Mouse (Mus musculus): Measurements from ENCODE around the gene Aldh2. TPM values are rescaled to one million over a fixed set of nuclear protein-coding genes. Genes with fewer than 3 reads are reported as not detected.
A peak's percentile ranks its signal among the peaks of the same experiment; 100 is the strongest.

The Aldh2 gene
- polyA plus RNA-seq, 1 experiment from 2014 or later = 224 TPM

DNA sequence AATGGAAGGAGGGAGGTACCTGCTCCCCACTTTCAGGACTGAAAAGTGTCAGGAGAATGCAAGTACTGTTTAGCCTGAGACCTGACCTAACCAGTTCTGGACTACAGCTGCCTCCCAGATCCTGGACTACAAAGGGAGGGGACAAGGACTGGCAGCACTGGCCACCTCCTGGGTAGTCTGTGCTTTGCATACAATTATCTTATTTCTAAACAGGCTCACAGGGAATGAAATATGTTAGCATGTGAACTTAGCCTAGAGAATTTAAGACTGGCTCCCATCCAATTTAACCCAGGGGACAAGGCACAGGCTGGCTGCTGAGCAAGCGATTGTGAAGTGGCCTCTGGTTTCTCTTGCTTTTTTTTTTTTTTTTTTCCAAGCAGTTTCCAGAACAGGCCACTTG, 22.8 kb downstream of the Aldh2 start:
- Histone ChIP-seq H3K36me3 (ENCODE audit: control insufficient read depth, insufficient read depth, low read length) (no peaks in the 10 kb centered on the region), H3K4me1 (ENCODE audit: control insufficient read depth, insufficient read depth, low read length) (no peaks in the 10 kb centered on the region), H3K9me3 (replicated peaks; ENCODE audit: control insufficient read depth, low read length) (no peaks in the 10 kb centered on the region), H3K9ac (ENCODE audit: low read length) (no peak overlapping the region), H3K4me3 (replicated peaks; ENCODE audit: low read length) (no peak overlapping the region), H3K4me2 (ENCODE audit: low read depth, low read length) (no peak overlapping the region), H3K27ac (ENCODE audit: low read length) (no peak overlapping the region), H3K27me3 (ENCODE audit: control insufficient read depth, insufficient read depth, low read length) (no peaks in the 10 kb centered on the region)
- no peak for ATAC-seq (ENCODE audit: insufficient read depth, low FRiP score)
- 44% methylated on average over 1 of the region's 1 CpGs for WGBS

DNA sequence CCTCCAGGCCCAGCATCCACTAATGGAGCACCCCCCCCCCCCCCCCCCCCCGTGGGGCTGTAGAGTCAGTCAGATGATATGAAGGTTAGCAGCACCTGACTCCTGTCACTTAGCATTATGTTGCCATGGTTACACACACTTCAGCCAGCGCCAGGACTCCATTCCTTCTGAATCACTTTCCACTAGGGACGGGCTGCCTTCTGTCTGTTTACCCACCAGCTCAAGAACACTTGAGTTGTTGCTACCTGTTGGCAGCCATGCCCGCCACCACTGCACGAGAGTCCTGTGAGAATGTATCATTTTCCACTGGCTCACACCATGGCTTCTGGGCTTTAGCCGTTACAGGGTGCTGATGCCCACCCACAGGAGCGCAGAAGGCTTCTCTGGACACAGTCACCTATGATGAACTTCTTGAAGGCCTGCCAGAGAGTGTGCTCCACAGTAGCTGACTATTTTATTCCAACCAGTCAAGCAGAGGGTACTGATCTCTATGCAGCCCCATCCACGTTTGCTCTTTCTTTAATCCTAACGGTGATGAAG, 23.7 kb downstream of the Aldh2 start:
- no peak overlapping the region for H3K27ac ChIP-seq (ENCODE audit: low read length)
- H3K36me3 ChIP-seq (ENCODE audit: control insufficient read depth, insufficient read depth, low read length) = no peaks in the 10 kb centered on the region
- no peak for ATAC-seq (ENCODE audit: insufficient read depth, low FRiP score)
- no peak overlapping the region for H3K4me3 ChIP-seq (replicated peaks; ENCODE audit: low read length)
- no peak overlapping the region for H3K4me2 ChIP-seq (ENCODE audit: low read depth, low read length)
- WGBS = 73% methylated on average over 8 of the region's 9 CpGs
- no peak overlapping the region for H3K9ac ChIP-seq (ENCODE audit: low read length)
- no peaks in the 10 kb centered on the region for H3K9me3 ChIP-seq (replicated peaks; ENCODE audit: control insufficient read depth, low read length)
- H3K27me3 ChIP-seq (ENCODE audit: control insufficient read depth, insufficient read depth, low read length) = no peaks in the 10 kb centered on the region
- no peaks in the 10 kb centered on the region for H3K4me1 ChIP-seq (ENCODE audit: control insufficient read depth, insufficient read depth, low read length)

DNA sequence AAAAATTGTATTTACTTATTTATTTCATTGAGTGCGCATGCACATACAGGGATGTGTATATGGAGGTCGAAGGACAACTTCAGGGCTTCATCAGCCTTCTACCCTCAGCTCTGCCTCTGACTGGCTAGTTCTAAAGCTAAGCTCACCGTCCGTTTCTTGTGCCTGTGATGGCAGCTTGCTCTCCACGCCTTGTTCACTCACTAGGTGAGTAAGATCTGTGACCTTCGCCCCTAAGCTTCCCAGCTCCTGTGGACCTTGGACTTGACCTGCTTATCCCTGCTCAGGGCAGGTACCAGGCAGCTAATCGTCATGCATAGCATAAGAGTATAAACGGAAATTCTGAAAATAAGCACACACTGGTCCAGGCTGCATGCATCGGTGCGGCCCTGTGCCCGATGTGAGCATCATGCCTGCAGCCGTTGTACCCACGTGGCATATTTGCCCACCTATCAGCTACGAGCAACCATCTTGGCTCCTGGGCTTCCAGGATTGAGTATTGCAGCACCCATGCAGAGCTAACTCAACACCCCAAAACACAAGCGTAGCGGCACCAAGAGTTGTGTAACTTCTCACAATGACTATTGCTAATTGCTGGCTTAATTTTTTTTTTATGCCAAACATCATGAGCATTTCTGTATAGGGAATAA, 27.5 kb downstream of the Aldh2 start:
- Histone ChIP-seq H3K4me3 (replicated peaks; ENCODE audit: low read length) (no peak overlapping the region), H3K27ac (ENCODE audit: low read length) (no peak overlapping the region), H3K27me3 (ENCODE audit: control insufficient read depth, insufficient read depth, low read length) (no peaks in the 10 kb centered on the region), H3K4me1 (ENCODE audit: control insufficient read depth, insufficient read depth, low read length) (0 out of 2 replicates have a peak, but pooled peaks cover 4% of the 10 kb centered on the region), H3K4me2 (ENCODE audit: low read depth, low read length) (no peak overlapping the region), H3K9ac (ENCODE audit: low read length) (no peak overlapping the region), H3K36me3 (ENCODE audit: control insufficient read depth, insufficient read depth, low read length) (no peaks in the 10 kb centered on the region), H3K9me3 (replicated peaks; ENCODE audit: control insufficient read depth, low read length) (no peaks in the 10 kb centered on the region)
- peak; percentile 55; the same call in 1 of the 2 replicates for ATAC-seq (ENCODE audit: insufficient read depth, low FRiP score)
- WGBS = 84% methylated on average over 16 of the region's 16 CpGs

DNA sequence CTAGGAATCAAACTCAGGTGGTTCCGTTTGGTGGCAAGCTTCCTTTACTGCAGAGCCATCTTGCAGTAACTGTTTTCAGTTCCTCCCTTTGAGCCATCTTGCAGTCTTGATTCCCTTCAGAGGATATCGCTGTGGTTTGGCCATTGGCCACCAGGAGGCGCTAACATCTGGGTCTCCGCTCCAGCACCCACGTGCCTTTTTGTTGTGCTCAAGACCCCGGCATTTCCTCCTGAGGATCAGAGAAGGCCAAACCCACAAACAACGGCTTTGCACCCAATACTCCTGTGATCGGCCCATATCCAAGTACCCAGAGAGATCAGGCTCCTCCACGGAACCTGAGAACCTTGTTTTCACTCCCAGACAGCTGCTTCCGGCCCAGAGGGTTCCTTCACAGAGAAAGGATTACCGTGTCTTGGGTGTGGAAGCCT, 29.1 kb downstream of the Aldh2 start:
- Histone ChIP-seq H3K9ac (ENCODE audit: low read length) (peak overlapping the region; percentile 55; the same call in 1 of the 2 replicates), H3K4me3 (replicated peaks; ENCODE audit: low read length) (peak overlapping the region; percentile 28), H3K9me3 (replicated peaks; ENCODE audit: control insufficient read depth, low read length) (no peaks in the 10 kb centered on the region), H3K36me3 (ENCODE audit: control insufficient read depth, insufficient read depth, low read length) (no peaks in the 10 kb centered on the region), H3K27ac (ENCODE audit: low read length) (no peak overlapping the region), H3K27me3 (ENCODE audit: control insufficient read depth, insufficient read depth, low read length) (no peaks in the 10 kb centered on the region), H3K4me1 (ENCODE audit: control insufficient read depth, insufficient read depth, low read length) (0 out of 2 replicates have a peak, but pooled peaks cover 4% of the 10 kb centered on the region), H3K4me2 (ENCODE audit: low read depth, low read length) (peak overlapping the region; percentile 52)
- ATAC-seq (ENCODE audit: insufficient read depth, low FRiP score) = peak; percentile 22; the same call in 1 of the 2 replicates
- 10% methylated on average over 11 of the region's 11 CpGs for WGBS

DNA sequence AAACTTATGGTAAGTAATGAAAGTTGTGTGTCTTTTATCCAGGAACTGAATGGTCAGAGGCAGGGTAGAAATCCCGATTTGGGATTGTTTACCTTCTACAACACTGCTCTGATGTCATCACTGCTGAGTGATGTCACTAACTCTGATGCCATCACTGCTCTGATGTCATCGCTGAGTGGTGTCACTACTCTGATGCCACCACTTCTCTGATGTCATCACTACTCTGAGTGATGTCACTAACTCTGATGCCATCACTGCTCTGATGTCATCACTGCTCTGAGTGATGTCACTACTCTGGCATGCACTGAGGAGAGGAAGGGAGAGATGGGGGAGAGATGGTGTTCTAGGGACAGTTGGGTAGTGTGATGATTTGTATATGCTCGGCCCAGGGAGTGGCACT, 31.2 kb downstream of the Aldh2 start:
- H3K27ac ChIP-seq (ENCODE audit: low read length) = no peak overlapping the region
- 77% methylated on average over 3 of the region's 3 CpGs for WGBS

DNA sequence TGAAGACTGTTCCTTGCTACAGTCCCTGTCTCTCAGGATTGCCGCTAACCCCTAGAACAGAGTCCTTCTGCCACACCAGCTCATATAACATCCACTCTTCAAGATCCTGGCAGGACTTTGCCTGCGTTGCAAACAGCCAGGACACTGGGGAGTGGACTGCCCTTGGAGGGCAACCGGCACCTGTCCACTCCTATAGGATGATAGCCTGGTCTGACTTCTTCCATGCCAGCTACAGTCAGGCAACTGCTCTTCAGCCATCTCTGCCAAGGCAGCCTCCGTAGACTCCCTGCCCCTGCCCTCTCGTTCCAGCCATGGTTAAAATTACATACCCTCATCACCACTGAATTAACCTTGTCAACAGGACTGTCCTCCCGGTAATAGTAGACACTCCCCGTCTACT, 44.4 kb downstream of the Aldh2 start:
- peaks cover 12% of the 10 kb centered on the region for H3K4me1 ChIP-seq (ENCODE audit: control insufficient read depth, insufficient read depth, low read length)
- no peaks in the 10 kb centered on the region for H3K36me3 ChIP-seq (ENCODE audit: control insufficient read depth, insufficient read depth, low read length)
- no peak overlapping the region for H3K4me3 ChIP-seq (replicated peaks; ENCODE audit: low read length)
- no peak for ATAC-seq (ENCODE audit: insufficient read depth, low FRiP score)
- 85% methylated on average over 7 of the region's 7 CpGs for WGBS
- H3K9ac ChIP-seq (ENCODE audit: low read length) = no peak overlapping the region
- no peak overlapping the region for H3K27ac ChIP-seq (ENCODE audit: low read length)
- no peaks in the 10 kb centered on the region for H3K27me3 ChIP-seq (ENCODE audit: control insufficient read depth, insufficient read depth, low read length)
- no peaks in the 10 kb centered on the region for H3K9me3 ChIP-seq (replicated peaks; ENCODE audit: control insufficient read depth, low read length)
- no peak overlapping the region for H3K4me2 ChIP-seq (ENCODE audit: low read depth, low read length)

More for the DNA sequence above, 31.2 kb downstream of the Aldh2 start:
- Histone ChIP-seq H3K4me2 (ENCODE audit: low read depth, low read length) (no peak overlapping the region), H3K9me3 (replicated peaks; ENCODE audit: control insufficient read depth, low read length) (no peaks in the 10 kb centered on the region), H3K36me3 (ENCODE audit: control insufficient read depth, insufficient read depth, low read length) (no peaks in the 10 kb centered on the region), H3K27me3 (ENCODE audit: control insufficient read depth, insufficient read depth, low read length) (no peaks in the 10 kb centered on the region), H3K4me1 (ENCODE audit: control insufficient read depth, insufficient read depth, low read length) (0 out of 2 replicates have a peak, but pooled peaks cover 4% of the 10 kb centered on the region), H3K4me3 (replicated peaks; ENCODE audit: low read length) (no peak overlapping the region), H3K9ac (ENCODE audit: low read length) (no peak overlapping the region)
- no peak for ATAC-seq (ENCODE audit: insufficient read depth, low FRiP score)

DNA sequence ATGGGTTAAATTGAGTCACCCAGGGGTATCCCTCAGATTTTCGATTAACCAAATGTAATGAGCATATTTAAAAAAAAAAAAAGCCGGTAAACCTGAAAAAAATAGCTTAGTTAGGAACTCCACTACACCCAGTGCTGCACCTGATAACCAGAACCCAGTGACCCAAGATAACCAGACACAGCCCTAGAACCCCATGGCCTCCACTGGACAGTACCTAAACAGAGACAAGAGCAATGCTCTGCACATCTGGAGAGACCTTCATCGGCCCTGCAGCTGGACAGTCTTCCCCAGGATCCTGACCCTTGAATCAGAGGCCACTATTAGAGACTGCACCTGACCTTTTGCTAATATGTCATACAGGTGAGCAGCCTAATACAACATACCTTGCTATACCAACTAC, 46.5 kb downstream of the Aldh2 start:
- H3K9ac ChIP-seq (ENCODE audit: low read length) = no peak overlapping the region
- no peak for ATAC-seq (ENCODE audit: insufficient read depth, low FRiP score)
- WGBS = 89% methylated on average over 3 of the region's 3 CpGs
- peaks cover 16% of the 10 kb centered on the region for H3K4me1 ChIP-seq (ENCODE audit: control insufficient read depth, insufficient read depth, low read length)
- no peak overlapping the region for H3K4me3 ChIP-seq (replicated peaks; ENCODE audit: low read length)
- H3K27ac ChIP-seq (ENCODE audit: low read length) = no peak overlapping the region
- H3K36me3 ChIP-seq (ENCODE audit: control insufficient read depth, insufficient read depth, low read length) = no peaks in the 10 kb centered on the region
- no peak overlapping the region for H3K4me2 ChIP-seq (ENCODE audit: low read depth, low read length)
- no peaks in the 10 kb centered on the region for H3K27me3 ChIP-seq (ENCODE audit: control insufficient read depth, insufficient read depth, low read length)
- no peaks in the 10 kb centered on the region for H3K9me3 ChIP-seq (replicated peaks; ENCODE audit: control insufficient read depth, low read length)

DNA sequence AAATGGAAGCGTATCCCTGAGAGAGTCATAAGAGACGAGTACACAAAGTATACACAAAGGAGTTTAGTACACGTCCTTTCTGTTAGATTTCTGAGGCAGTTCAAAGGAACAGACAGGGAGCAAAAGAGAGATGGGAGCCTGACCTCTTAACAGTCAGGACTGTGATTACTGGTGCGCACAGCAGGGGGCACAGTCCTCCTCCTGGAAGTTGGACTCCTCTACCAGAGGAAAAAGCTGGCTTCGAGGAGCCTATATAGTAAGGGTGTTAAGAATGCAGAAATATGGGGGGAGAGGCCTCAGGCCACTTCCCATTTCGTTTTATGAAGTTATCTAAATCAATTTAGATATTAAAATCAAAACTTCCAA, 47.1 kb downstream of the Aldh2 start:
- no peak; the same call in 1 of the 2 replicates for ATAC-seq (ENCODE audit: insufficient read depth, low FRiP score)
- Histone ChIP-seq H3K27ac (ENCODE audit: low read length) (peak overlapping the region; percentile 84; the same call in 1 of the 2 replicates), H3K4me1 (ENCODE audit: control insufficient read depth, insufficient read depth, low read length) (peaks cover 16% of the 10 kb centered on the region), H3K4me2 (ENCODE audit: low read depth, low read length) (peak overlapping the region; percentile 49), H3K36me3 (ENCODE audit: control insufficient read depth, insufficient read depth, low read length) (no peaks in the 10 kb centered on the region), H3K27me3 (ENCODE audit: control insufficient read depth, insufficient read depth, low read length) (no peaks in the 10 kb centered on the region), H3K9ac (ENCODE audit: low read length) (peak overlapping the region; percentile 97), H3K9me3 (replicated peaks; ENCODE audit: control insufficient read depth, low read length) (no peaks in the 10 kb centered on the region), H3K4me3 (replicated peaks; ENCODE audit: low read length) (peak overlapping the region; percentile 99)
- 24% methylated on average over 6 of the region's 6 CpGs for WGBS

DNA sequence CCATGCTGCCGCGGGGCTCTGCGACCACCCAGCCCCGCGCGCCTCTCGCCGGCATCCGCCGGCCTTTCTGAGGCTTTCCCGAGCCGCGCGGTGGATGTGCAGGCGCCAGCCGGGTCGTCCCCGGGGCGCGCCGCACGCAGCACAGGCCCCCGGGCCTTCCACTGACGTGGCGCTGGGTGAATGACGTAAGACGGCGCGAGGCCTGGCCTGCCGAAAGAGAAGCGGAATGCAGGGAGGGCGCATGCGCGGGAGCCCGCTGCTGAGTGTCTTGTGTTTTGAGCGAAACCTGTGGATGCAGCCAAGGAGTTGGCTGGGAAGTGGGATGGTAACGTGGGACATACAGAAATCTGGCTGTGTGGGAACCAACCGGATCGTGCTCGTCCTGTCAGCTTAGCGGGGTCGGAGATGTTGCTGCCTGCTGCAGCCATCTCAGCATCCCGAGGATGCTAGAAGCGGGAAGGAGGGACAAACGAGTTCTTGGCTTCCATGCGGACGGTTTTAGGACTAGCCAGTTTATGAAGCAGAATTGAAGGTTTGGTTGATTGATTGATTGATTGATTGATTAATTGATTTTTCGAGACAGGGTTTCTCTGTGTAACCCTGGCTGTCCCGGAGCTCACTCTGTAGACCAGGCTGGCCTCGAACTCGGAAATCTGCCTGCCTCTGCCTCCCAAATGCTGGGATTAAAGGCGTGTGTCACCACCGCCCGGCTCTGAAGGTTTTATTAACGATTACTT, 47.7 kb downstream of the Aldh2 start, which contains the start of gene Mapkapk5:
TSS of gene Mapkapk5 (minus strand) at position 113 of the 737 bp plus-strand sequence.
- no peaks in the 10 kb centered on the region for H3K9me3 ChIP-seq (replicated peaks; ENCODE audit: control insufficient read depth, low read length)
- no peaks in the 10 kb centered on the region for H3K27me3 ChIP-seq (ENCODE audit: control insufficient read depth, insufficient read depth, low read length)
- H3K27ac ChIP-seq (ENCODE audit: low read length) = peak within 1 kb of the TSS; percentile 84
- H3K4me1 ChIP-seq (ENCODE audit: control insufficient read depth, insufficient read depth, low read length) = peaks cover 16% of the 10 kb centered on the region
- ATAC-seq (ENCODE audit: insufficient read depth, low FRiP score) = peak; percentile 95
- no peaks in the 10 kb centered on the region for H3K36me3 ChIP-seq (ENCODE audit: control insufficient read depth, insufficient read depth, low read length)
- H3K4me2 ChIP-seq (ENCODE audit: low read depth, low read length) = peak within 1 kb of the TSS; percentile 96
- WGBS = 1% methylated on average over 53 of the region's 55 CpGs
- H3K9ac ChIP-seq (ENCODE audit: low read length) = peak within 1 kb of the TSS; percentile 97
- H3K4me3 ChIP-seq (replicated peaks; ENCODE audit: low read length) = peak within 1 kb of the TSS; percentile 99
